Mouse (Mus musculus): Measurements from ENCODE around the gene Ugcg. TPM values are rescaled to one million over a fixed set of nuclear protein-coding genes. Genes with fewer than 3 reads are reported as not detected.
A peak's percentile ranks its signal among the peaks of the same experiment; 100 is the strongest.

Ugcg gene
- polyA plus RNA-seq, 1 experiment, result 9.8 TPM

GRCm38 (mm10) chr4:59227047-59227446 lies 38.0 kb downstream of the Ugcg start:
- no peaks in the 10 kb centered on the region for H3K4me1 ChIP-seq (ENCODE audit: control insufficient read depth, insufficient read depth, low read length)
- TF ChIP-seq CTCF (IDR thresholded peaks at IDR 0.05; ENCODE audit: control insufficient read depth, insufficient read depth, insufficient replicate concordance, low read depth, low read length) (no peak), POLR2A (IDR thresholded peaks at IDR 0.05; ENCODE audit: control insufficient read depth, low read depth, low read length) (no peak)
- H3K4me3 ChIP-seq (ENCODE audit: control insufficient read depth, low read depth, low read length), result no peak overlapping the region
- H3K27me3 ChIP-seq (ENCODE audit: control insufficient read depth, insufficient read depth, low read length), result no peaks in the 10 kb centered on the region
- no peak overlapping the region for H3K27ac ChIP-seq (ENCODE audit: control insufficient read depth, insufficient read depth, low read depth, low read length)
- no peaks in the 10 kb centered on the region for H3K36me3 ChIP-seq (ENCODE audit: control insufficient read depth, insufficient read depth, low read length)

GRCm38 (mm10) chr4:59228951-59229350 lies 39.9 kb downstream of the Ugcg start:
- Histone ChIP-seq H3K4me3 (ENCODE audit: control insufficient read depth, low read depth, low read length) (no peak overlapping the region), H3K27ac (ENCODE audit: control insufficient read depth, insufficient read depth, low read depth, low read length) (no peak overlapping the region), H3K27me3 (ENCODE audit: control insufficient read depth, insufficient read depth, low read length) (no peaks in the 10 kb centered on the region), H3K4me1 (ENCODE audit: control insufficient read depth, insufficient read depth, low read length) (peaks cover 2% of the 10 kb centered on the region), H3K36me3 (ENCODE audit: control insufficient read depth, insufficient read depth, low read length) (no peaks in the 10 kb centered on the region)
- TF ChIP-seq CTCF (IDR thresholded peaks at IDR 0.05; ENCODE audit: control insufficient read depth, insufficient read depth, insufficient replicate concordance, low read depth, low read length), result no peak
- no peak for TF ChIP-seq POLR2A (IDR thresholded peaks at IDR 0.05; ENCODE audit: control insufficient read depth, low read depth, low read length)

GRCm38 (mm10) chr4:59231266-59232055 lies 42.4 kb downstream of the Ugcg start:
- Histone ChIP-seq H3K4me3 (ENCODE audit: control insufficient read depth, low read depth, low read length) (no peak overlapping the region), H3K36me3 (ENCODE audit: control insufficient read depth, insufficient read depth, low read length) (no peaks in the 10 kb centered on the region), H3K4me1 (ENCODE audit: control insufficient read depth, insufficient read depth, low read length) (peaks cover 2% of the 10 kb centered on the region), H3K27me3 (ENCODE audit: control insufficient read depth, insufficient read depth, low read length) (no peaks in the 10 kb centered on the region), H3K27ac (ENCODE audit: control insufficient read depth, insufficient read depth, low read depth, low read length) (no peak overlapping the region)
- no peak for TF ChIP-seq CTCF (IDR thresholded peaks at IDR 0.05; ENCODE audit: control insufficient read depth, insufficient read depth, insufficient replicate concordance, low read depth, low read length)
- no peak for TF ChIP-seq POLR2A (IDR thresholded peaks at IDR 0.05; ENCODE audit: control insufficient read depth, low read depth, low read length)

GRCm38 (mm10) chr4:59234014-59234413 lies 45.0 kb downstream of the Ugcg start:
- Histone ChIP-seq H3K27ac (ENCODE audit: control insufficient read depth, insufficient read depth, low read depth, low read length) (no peak overlapping the region), H3K4me1 (ENCODE audit: control insufficient read depth, insufficient read depth, low read length) (peaks cover 2% of the 10 kb centered on the region), H3K4me3 (ENCODE audit: control insufficient read depth, low read depth, low read length) (peak overlapping the region; percentile 80), H3K36me3 (ENCODE audit: control insufficient read depth, insufficient read depth, low read length) (no peaks in the 10 kb centered on the region), H3K27me3 (ENCODE audit: control insufficient read depth, insufficient read depth, low read length) (no peaks in the 10 kb centered on the region)
- TF ChIP-seq CTCF (IDR thresholded peaks at IDR 0.05; ENCODE audit: control insufficient read depth, insufficient read depth, insufficient replicate concordance, low read depth, low read length) (no peak), POLR2A (IDR thresholded peaks at IDR 0.05; ENCODE audit: control insufficient read depth, low read depth, low read length) (no peak)

- Histone ChIP-seq H3K27me3 (ENCODE audit: control insufficient read depth, insufficient read depth, low read length) (no peaks in the 10 kb centered on the region), H3K27ac (ENCODE audit: control insufficient read depth, insufficient read depth, low read depth, low read length) (no peak overlapping the region), H3K4me1 (ENCODE audit: control insufficient read depth, insufficient read depth, low read length) (peaks cover 2% of the 10 kb centered on the region), H3K36me3 (ENCODE audit: control insufficient read depth, insufficient read depth, low read length) (no peaks in the 10 kb centered on the region), H3K4me3 (ENCODE audit: control insufficient read depth, low read depth, low read length) (peak overlapping the region; percentile 52)
- TF ChIP-seq CTCF (IDR thresholded peaks at IDR 0.05; ENCODE audit: control insufficient read depth, insufficient read depth, insufficient replicate concordance, low read depth, low read length), result no peak
- no peak for TF ChIP-seq POLR2A (IDR thresholded peaks at IDR 0.05; ENCODE audit: control insufficient read depth, low read depth, low read length)
These were observed 45.6 kb downstream of the Ugcg start for GRCm38 (mm10) chr4:59234451-59235216.

GRCm38 (mm10) chr4:59236362-59236761 lies 47.3 kb downstream of the Ugcg start:
- no peak for TF ChIP-seq POLR2A (IDR thresholded peaks at IDR 0.05; ENCODE audit: control insufficient read depth, low read depth, low read length)
- no peak for TF ChIP-seq CTCF (IDR thresholded peaks at IDR 0.05; ENCODE audit: control insufficient read depth, insufficient read depth, insufficient replicate concordance, low read depth, low read length)
- H3K4me1 ChIP-seq (ENCODE audit: control insufficient read depth, insufficient read depth, low read length), result peaks cover 2% of the 10 kb centered on the region
- no peaks in the 10 kb centered on the region for H3K27me3 ChIP-seq (ENCODE audit: control insufficient read depth, insufficient read depth, low read length)
- H3K27ac ChIP-seq (ENCODE audit: control insufficient read depth, insufficient read depth, low read depth, low read length), result no peak overlapping the region
- no peak overlapping the region for H3K4me3 ChIP-seq (ENCODE audit: control insufficient read depth, low read depth, low read length)
- H3K36me3 ChIP-seq (ENCODE audit: control insufficient read depth, insufficient read depth, low read length), result no peaks in the 10 kb centered on the region

GRCm38 (mm10) chr4:59238641-59239311 lies 49.7 kb downstream of the Ugcg start:
- Histone ChIP-seq H3K27ac (ENCODE audit: control insufficient read depth, insufficient read depth, low read depth, low read length) (no peak overlapping the region), H3K4me1 (ENCODE audit: control insufficient read depth, insufficient read depth, low read length) (peaks cover under 1% of the 10 kb centered on the region), H3K36me3 (ENCODE audit: control insufficient read depth, insufficient read depth, low read length) (no peaks in the 10 kb centered on the region), H3K27me3 (ENCODE audit: control insufficient read depth, insufficient read depth, low read length) (no peaks in the 10 kb centered on the region), H3K4me3 (ENCODE audit: control insufficient read depth, low read depth, low read length) (no peak overlapping the region)
- no peak for TF ChIP-seq POLR2A (IDR thresholded peaks at IDR 0.05; ENCODE audit: control insufficient read depth, low read depth, low read length)
- TF ChIP-seq CTCF (IDR thresholded peaks at IDR 0.05; ENCODE audit: control insufficient read depth, insufficient read depth, insufficient replicate concordance, low read depth, low read length), result no peak
